Mouse (Mus musculus) liver, embryonic 14.5 days (tissue): ENCODE results near the gene Armc10.

Source experiments
- CTCF ChIP-seq: IDR thresholded peaks from 2 replicates; pipeline ENCODE4 v1.5.1; 2016; ENCODE audit warnings: antibody characterized with exemption, low read depth, control low read depth
- EP300 ChIP-seq: IDR thresholded peaks from 2 replicates; pipeline ENCODE4 v1.6.1; 2016; ENCODE audit warnings: antibody characterized with exemption, low read depth

GRCm38 (mm10) chr5:21701351-21702008 lies 55.9 kb downstream of the Armc10 start, which contains the start of gene Napepld:
- TF ChIP-seq CTCF: peak; percentile 5; the same call in 1 of the 2 replicates
- no peak for TF ChIP-seq EP300
